Mouse (Mus musculus) MEL (cell line): ENCODE data around the gene Glul.

Experiments
- CTCF ChIP-seq, 3 experiments: IDR thresholded peaks in 2 of 3; conservative IDR thresholded peaks in 1 of 3; 2 replicates each; pipeline ENCODE4 v1.5.1; 2011 to 2012; ENCODE audit warnings: low read length in 3 of 3, low read depth in 2 of 3, mild to moderate bottlenecking in 2 of 3, improper control_type of control experiment in 1 of 3, inconsistent platforms in 1 of 3, mixed read lengths in 1 of 3, moderate library complexity in 1 of 3; ENCODE audit not compliant: control insufficient read depth in 1 of 3, insufficient read depth in 1 of 3, poor library complexity in 1 of 3, severe bottlenecking in 1 of 3
- GABPA ChIP-seq: IDR thresholded peaks from 2 replicates; pipeline ENCODE4 v1.6.1; 2012; ENCODE audit warnings: low read depth, mild to moderate bottlenecking, inconsistent platforms, low read length, improper control_type of control experiment, moderate library complexity
- MYC ChIP-seq: IDR thresholded peaks from 2 replicates; pipeline ENCODE4 v1.6.1; 2011; ENCODE audit warnings: low read depth, mild to moderate bottlenecking, low read length, improper control_type of control experiment, moderate library complexity
- USF1 ChIP-seq: IDR thresholded peaks from 2 replicates; pipeline ENCODE4 v1.6.1; 2014; ENCODE audit warnings: low read depth, mild to moderate bottlenecking, inconsistent platforms, low read length, improper control_type of control experiment, moderate library complexity
- ZC3H11A ChIP-seq: IDR thresholded peaks from 2 replicates; pipeline ENCODE4 v1.6.1; 2012; ENCODE audit warnings: low read depth, mild to moderate bottlenecking, inconsistent platforms, low read length, improper control_type of control experiment
- ZNF384 ChIP-seq: IDR thresholded peaks from 2 replicates; pipeline ENCODE4 v1.6.1; 2012; ENCODE audit warnings: low read depth, mild to moderate bottlenecking, inconsistent platforms, low read length, improper control_type of control experiment

DNA sequence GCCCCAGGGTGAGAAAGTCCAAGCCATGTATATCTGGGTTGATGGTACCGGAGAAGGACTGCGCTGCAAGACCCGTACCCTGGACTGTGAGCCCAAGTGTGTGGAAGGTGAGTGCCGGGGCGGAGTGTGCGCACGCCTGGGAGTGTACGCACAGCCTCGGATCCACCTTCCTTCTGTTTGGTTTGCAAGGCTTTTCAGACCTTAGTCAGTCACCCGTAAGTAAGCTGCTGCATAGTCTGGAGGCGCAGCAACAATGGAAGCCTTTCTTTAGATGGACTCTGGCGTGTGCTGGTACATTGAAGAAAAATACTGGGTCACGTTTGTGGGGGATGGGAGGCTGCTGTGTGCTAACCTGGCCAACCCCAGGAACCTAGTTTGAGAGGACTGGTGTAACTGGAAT is 3.3 kb downstream of the Glul start:
- TF ChIP-seq MYC (no peak), ZC3H11A (no peak), GABPA (no peak), USF1 (no peak), CTCF (IDR thresholded peaks at IDR 0.05 in 2 of 3, conservative IDR thresholded peaks at IDR 0.05 in 1 of 3; ENCODE audit: control insufficient read depth in 1 of 3, insufficient read depth in 1 of 3, low read depth in 2 of 3, low read length in 3 of 3, poor library complexity in 1 of 3, severe bottlenecking in 1 of 3) (no peak), ZNF384 (no peak)
